Mouse (Mus musculus): ENCODE measurements around the gene Armc9.

- no peak for TF ChIP-seq CTCF (IDR thresholded peaks at IDR 0.05; ENCODE audit: low read depth, low read length)
- no peak for TF ChIP-seq POLR2A (IDR thresholded peaks at IDR 0.05; ENCODE audit: extremely low read depth, insufficient read depth, low read length)
Observed at GRCm38 (mm10) chr1:86212731-86213130, 58.2 kb downstream of the Armc9 start.

Data from liver, adult 2 months (tissue).